ENCODE assay signal across 23 mouse cellular contexts in genomic region chr1:95363692-95364091, GRCm38 (mm10). TPM values are rescaled to one million over a fixed set of nuclear protein-coding genes. Genes with fewer than 3 reads are reported as not detected.
DNase-seq lines count a peak whose midpoint lies in the region; ATAC-seq lines count a peak whose summit lies in the region.
"Had no signal": no experiment of that assay in that cellular context is flagged by ENCODE, and none has a peak within 500 bp of the region (broad histone marks: within the 10 kb centered on the region; RNA-seq: fewer than 3 reads in every experiment).

No protein-coding gene starts in this region.

- no peak overlapping the region for H3K4me3 ChIP-seq in midbrain, embryonic 11.5 days (ENCODE audit: low read depth, low read length)
- no peak overlapping the region for H3K4me3 ChIP-seq in midbrain, embryonic 13.5 days (replicated peaks)
- H3K4me3 ChIP-seq: embryonic facial prominence, embryonic 10.5 days; embryonic facial prominence, embryonic 12.5 days; forebrain, embryonic 13.5 days; forebrain, embryonic 15.5 days had no signal

- H3K36me3 ChIP-seq in midbrain, embryonic 11.5 days (ENCODE audit: control insufficient read depth, insufficient read depth, low read length): no peaks in the 10 kb centered on the region
- no peaks in the 10 kb centered on the region for H3K36me3 ChIP-seq in midbrain, embryonic 13.5 days
- H3K36me3 ChIP-seq: embryonic facial prominence, embryonic 10.5 days; embryonic facial prominence, embryonic 12.5 days; forebrain, embryonic 15.5 days; G1E had no signal

- peak; percentile 4 for DNase-seq in embryo, embryonic 10 days (ENCODE audit: low spot score)
- DNase-seq in embryo, embryonic 11 days: no peak
- no peak for DNase-seq in midbrain, embryonic 11.5 days (ENCODE audit: low spot score, missing footprints)
- no peak for DNase-seq in heart, postnatal 36 days
- DNase-seq: adrenal gland, adult 2 months; adrenal gland, postnatal 10 days; adrenal gland, postnatal 25 days; B cell, adult 2 months; cerebellum, adult 11-12 months; cerebellum, adult 2 months; cerebellum, adult 9-10 months; cerebellum, postnatal 10 days; cerebellum, postnatal 25 days; forebrain, postnatal 0 days had no signal

- intact Hi-C loops in heart, postnatal 36 days (cut with DNase I): no loop called here

- ATAC-seq in midbrain, embryonic 11.5 days (ENCODE audit: low FRiP score): 0 out of 2 replicates have a peak, but pooled peaks have one; percentile 31
- no peak for ATAC-seq in midbrain, embryonic 13.5 days
- peak; percentile 59 for ATAC-seq in megakaryocyte-erythroid progenitor cell, adult 5-6 weeks (replicated peaks; ENCODE audit: low FRiP score, low TSS enrichment, poor library complexity, severe bottlenecking)
- ATAC-seq: CD4-positive, CD25-positive, alpha-beta regulatory T cell, adult 4 months; forebrain, embryonic 13.5 days; forebrain, embryonic 15.5 days; forebrain, postnatal 0 days had no signal

- no peak overlapping the region for H3K27ac ChIP-seq in midbrain, embryonic 11.5 days (ENCODE audit: low read depth, low read length)
- H3K27ac ChIP-seq in midbrain, embryonic 13.5 days: no peak overlapping the region
- H3K27ac ChIP-seq: embryonic facial prominence, embryonic 10.5 days; embryonic facial prominence, embryonic 12.5 days; forebrain, embryonic 13.5 days; forebrain, embryonic 15.5 days had no signal

- no peaks in the 10 kb centered on the region for H3K9me3 ChIP-seq in midbrain, embryonic 11.5 days (ENCODE audit: control insufficient read depth, low read length)
- H3K9me3 ChIP-seq in midbrain, embryonic 13.5 days: no peaks in the 10 kb centered on the region
- H3K9me3 ChIP-seq: embryonic facial prominence, embryonic 10.5 days; embryonic facial prominence, embryonic 12.5 days; forebrain, embryonic 13.5 days; forebrain, embryonic 15.5 days; G1E had no signal

- H3K4me2 ChIP-seq in midbrain, embryonic 11.5 days: no peak overlapping the region
- no peak overlapping the region for H3K4me2 ChIP-seq in midbrain, embryonic 13.5 days (replicated peaks)
- H3K4me2 ChIP-seq: embryonic facial prominence, embryonic 12.5 days; forebrain, embryonic 13.5 days; forebrain, embryonic 15.5 days had no signal

- H3K27me3 ChIP-seq in midbrain, embryonic 11.5 days (ENCODE audit: control insufficient read depth, insufficient read depth, low read length): no peaks in the 10 kb centered on the region
- no peaks in the 10 kb centered on the region for H3K27me3 ChIP-seq in midbrain, embryonic 13.5 days
- H3K27me3 ChIP-seq: CH12.LX; embryonic facial prominence, embryonic 12.5 days; forebrain, embryonic 13.5 days; forebrain, embryonic 15.5 days had no signal

- H3K4me1 ChIP-seq in midbrain, embryonic 11.5 days (ENCODE audit: control insufficient read depth, insufficient read depth, low read length): 0 out of 2 replicates have a peak, but pooled peaks cover 2% of the 10 kb centered on the region
- 0 out of 2 replicates have a peak, but pooled peaks cover 2% of the 10 kb centered on the region for H3K4me1 ChIP-seq in midbrain, embryonic 13.5 days (replicated peaks)
- H3K4me1 ChIP-seq: embryonic facial prominence, embryonic 10.5 days; embryonic facial prominence, embryonic 12.5 days; forebrain, embryonic 13.5 days; forebrain, embryonic 15.5 days had no signal

- WGBS in midbrain, embryonic 11.5 days: 51% methylated on average over 2 of the region's 2 CpGs
- WGBS in midbrain, embryonic 13.5 days: 65% methylated on average over 2 of the region's 2 CpGs

- no peak overlapping the region for H3K9ac ChIP-seq in midbrain, embryonic 11.5 days (ENCODE audit: low read length)
- H3K9ac ChIP-seq in midbrain, embryonic 13.5 days (replicated peaks): no peak overlapping the region
- H3K9ac ChIP-seq: embryonic facial prominence, embryonic 12.5 days; forebrain, embryonic 13.5 days; forebrain, embryonic 15.5 days; forebrain, postnatal 0 days had no signal

RNA-seq across cellular contexts. Expression of gene Fam174a, which starts 50.3 kb away (rescaled TPM):
- 21.1 and 21.8 TPM in 2 replicates for polyA plus RNA-seq in midbrain, embryonic 11.5 days (2014; fragmentation: Nextera tagmentation; extraction: Ambion mirVana)
- 20.4 and 24.5 TPM in 2 replicates for polyA plus RNA-seq in midbrain, embryonic 13.5 days (2015; fragmentation: Nextera tagmentation; extraction: Ambion mirVana)
- total RNA-seq in megakaryocyte-erythroid progenitor cell, adult 5-6 weeks (2014; fragmentation: Nextera tagmentation): 5.3 and 8.9 TPM in 2 replicates
- total RNA-seq in megakaryocyte-erythroid progenitor cell, adult 5-6 weeks (2017): 4.4 and 13.0 TPM in 2 replicates
- 10 to 100 TPM; 27.2 to 27.6 TPM for total RNA-seq in heart, postnatal 36 days (2021)
